Mouse (Mus musculus): ENCODE measurements around the gene Sult2b1. TPM values are rescaled to one million over a fixed set of nuclear protein-coding genes. Genes with fewer than 3 reads are reported as not detected.

The Sult2b1 gene
- polyA plus RNA-seq, 1 experiment from 2014 or later = 9.7 TPM

- WGBS = 19% methylated on average over 10 of the region's 10 CpGs
- Histone ChIP-seq H3K27me3 (replicated peaks) (no peaks in the 10 kb centered on the region), H3K36me3 (replicated peaks) (peaks cover 18% of the 10 kb centered on the region), H3K9me3 (no peaks in the 10 kb centered on the region), H3K4me1 (peaks cover 33% of the 10 kb centered on the region), H3K9ac (no peak overlapping the region), H3K4me2 (peak overlapping the region; percentile 54; the same call in 1 of the 2 replicates), H3K27ac (peak overlapping the region; percentile 82), H3K4me3 (peak overlapping the region; percentile 95; the same call in 1 of the 2 replicates)
- no peak for ATAC-seq (replicated peaks)
Measured at GRCm38 (mm10) chr7:45815323-45815983, 31.0 kb upstream of the Sult2b1 start.

- Histone ChIP-seq H3K9ac (no peak overlapping the region), H3K36me3 (replicated peaks) (peaks cover 24% of the 10 kb centered on the region), H3K4me3 (peak overlapping the region; percentile 95), H3K9me3 (no peaks in the 10 kb centered on the region), H3K27me3 (replicated peaks) (no peaks in the 10 kb centered on the region), H3K27ac (peak overlapping the region; percentile 82), H3K4me2 (peak overlapping the region; percentile 54), H3K4me1 (peaks cover 33% of the 10 kb centered on the region)
- WGBS = 2% methylated on average over 5 of the region's 5 CpGs
- no peak for ATAC-seq (replicated peaks)
Measured at GRCm38 (mm10) chr7:45814841-45815240, 30.4 kb upstream of the Sult2b1 start.

- Histone ChIP-seq H3K27me3 (replicated peaks) (no peaks in the 10 kb centered on the region), H3K4me3 (peak within 1 kb of the TSS; percentile 95), H3K4me1 (peaks cover 33% of the 10 kb centered on the region), H3K9me3 (no peaks in the 10 kb centered on the region), H3K4me2 (peak within 1 kb of the TSS; percentile 74), H3K9ac (peak within 1 kb of the TSS; percentile 99), H3K36me3 (replicated peaks) (peaks cover 31% of the 10 kb centered on the region), H3K27ac (peak within 1 kb of the TSS; percentile 100)
- WGBS = under 1% methylated on average over 65 of the region's 92 CpGs
- ATAC-seq (replicated peaks) = peak; percentile 99
Measured at GRCm38 (mm10) chr7:45813787-45814779, 29.6 kb upstream of the Sult2b1 start, which contains the start of gene Cyth2. Gene Cyth2 (minus strand): TSS chr7:45814581.

GRCm38 (mm10) chr7:45812921-45813320 lies 28.5 kb upstream of the Sult2b1 start:
- Histone ChIP-seq H3K9me3 (no peaks in the 10 kb centered on the region), H3K27ac (peak overlapping the region; percentile 100; the same call in 1 of the 2 replicates), H3K36me3 (replicated peaks) (peaks cover 42% of the 10 kb centered on the region), H3K27me3 (replicated peaks) (no peaks in the 10 kb centered on the region), H3K4me3 (peak overlapping the region; percentile 95), H3K4me1 (peaks cover 33% of the 10 kb centered on the region), H3K4me2 (peak overlapping the region; percentile 74), H3K9ac (peak overlapping the region; percentile 99)
- 87% methylated on average over 8 of the region's 8 CpGs for WGBS
- ATAC-seq (replicated peaks) = no peak

- WGBS = 83% methylated on average over 14 of the region's 14 CpGs
- Histone ChIP-seq H3K27ac (no peak overlapping the region), H3K4me3 (no peak overlapping the region), H3K36me3 (replicated peaks) (peaks cover 49% of the 10 kb centered on the region), H3K27me3 (replicated peaks) (no peaks in the 10 kb centered on the region), H3K9ac (no peak overlapping the region), H3K9me3 (no peaks in the 10 kb centered on the region), H3K4me2 (no peak overlapping the region), H3K4me1 (peaks cover 16% of the 10 kb centered on the region)
- no peak for ATAC-seq (replicated peaks)
Measured at GRCm38 (mm10) chr7:45809276-45810075, 25.0 kb upstream of the Sult2b1 start.

GRCm38 (mm10) chr7:45808471-45808870 lies 24.0 kb upstream of the Sult2b1 start:
- no peak overlapping the region for H3K4me2 ChIP-seq
- no peak for ATAC-seq (replicated peaks)
- H3K9ac ChIP-seq = no peak overlapping the region
- peak overlapping the region; percentile 48; the same call in 1 of the 2 replicates for H3K27ac ChIP-seq
- H3K4me3 ChIP-seq = no peak overlapping the region
- H3K4me1 ChIP-seq = peaks cover 16% of the 10 kb centered on the region
- peaks cover 52% of the 10 kb centered on the region for H3K36me3 ChIP-seq (replicated peaks)
- no peaks in the 10 kb centered on the region for H3K27me3 ChIP-seq (replicated peaks)
- WGBS = 43% methylated on average over 11 of the region's 11 CpGs
- H3K9me3 ChIP-seq = no peaks in the 10 kb centered on the region

- H3K27me3 ChIP-seq (replicated peaks) = no peaks in the 10 kb centered on the region
Measured at GRCm38 (mm10) chr7:45805941-45806340, 21.5 kb upstream of the Sult2b1 start.

GRCm38 (mm10) chr7:45802551-45802950 lies 18.1 kb upstream of the Sult2b1 start:
- Histone ChIP-seq H3K4me2 (no peak overlapping the region), H3K9ac (no peak overlapping the region), H3K4me3 (no peak overlapping the region), H3K4me1 (peaks cover 23% of the 10 kb centered on the region), H3K27me3 (replicated peaks) (no peaks in the 10 kb centered on the region), H3K9me3 (no peaks in the 10 kb centered on the region), H3K27ac (no peak overlapping the region), H3K36me3 (replicated peaks) (peaks cover 17% of the 10 kb centered on the region; the same call in 1 of the 2 replicates)
- ATAC-seq (replicated peaks) = no peak
- 90% methylated on average over 6 of the region's 6 CpGs for WGBS

More at GRCm38 (mm10) chr7:45805941-45806340, 21.5 kb upstream of the Sult2b1 start:
- Histone ChIP-seq H3K4me1 (peaks cover 4% of the 10 kb centered on the region; the same call in 1 of the 2 replicates), H3K27ac (peak overlapping the region; percentile 35; the same call in 1 of the 2 replicates), H3K4me2 (no peak overlapping the region), H3K4me3 (no peak overlapping the region), H3K9ac (no peak overlapping the region), H3K9me3 (no peaks in the 10 kb centered on the region), H3K36me3 (replicated peaks) (peaks cover 50% of the 10 kb centered on the region)
- 57% methylated on average over 5 of the region's 5 CpGs for WGBS
- ATAC-seq (replicated peaks) = no peak

GRCm38 (mm10) chr7:45801348-45801747 lies 16.9 kb upstream of the Sult2b1 start:
- Histone ChIP-seq H3K27ac (peak overlapping the region; percentile 53), H3K27me3 (replicated peaks) (no peaks in the 10 kb centered on the region), H3K4me1 (peaks cover 31% of the 10 kb centered on the region), H3K9me3 (no peaks in the 10 kb centered on the region), H3K4me2 (no peak overlapping the region), H3K9ac (no peak overlapping the region), H3K36me3 (replicated peaks) (peaks cover 16% of the 10 kb centered on the region; the same call in 1 of the 2 replicates), H3K4me3 (no peak overlapping the region)
- peak; percentile 50 for ATAC-seq (replicated peaks)
- 2% methylated on average over 12 of the region's 12 CpGs for WGBS

GRCm38 (mm10) chr7:45800546-45801204 lies 16.2 kb upstream of the Sult2b1 start:
- ATAC-seq (replicated peaks) = no peak; the same call in 1 of the 2 replicates
- Histone ChIP-seq H3K27me3 (replicated peaks) (no peaks in the 10 kb centered on the region), H3K4me1 (peaks cover 31% of the 10 kb centered on the region), H3K4me2 (no peak overlapping the region), H3K27ac (peak overlapping the region; percentile 53; the same call in 1 of the 2 replicates), H3K9ac (no peak overlapping the region), H3K36me3 (replicated peaks) (peaks cover 20% of the 10 kb centered on the region), H3K4me3 (no peak overlapping the region), H3K9me3 (no peaks in the 10 kb centered on the region)
- 25% methylated on average over 24 of the region's 25 CpGs for WGBS

GRCm38 (mm10) chr7:45800001-45800400 lies 15.5 kb upstream of the Sult2b1 start:
- no peak overlapping the region for H3K4me2 ChIP-seq
- H3K4me3 ChIP-seq = no peak overlapping the region
- peaks cover 3% of the 10 kb centered on the region; the same call in 1 of the 2 replicates for H3K27me3 ChIP-seq (replicated peaks)
- H3K27ac ChIP-seq = no peak overlapping the region
- WGBS = 45% methylated on average over 7 of the region's 7 CpGs
- no peaks in the 10 kb centered on the region for H3K9me3 ChIP-seq
- no peak for ATAC-seq (replicated peaks)
- H3K36me3 ChIP-seq (replicated peaks) = peaks cover 26% of the 10 kb centered on the region
- no peak overlapping the region for H3K9ac ChIP-seq
- H3K4me1 ChIP-seq = peaks cover 31% of the 10 kb centered on the region

Measured in midbrain, embryonic 15.5 days (tissue).